In the genomic region with DNA sequence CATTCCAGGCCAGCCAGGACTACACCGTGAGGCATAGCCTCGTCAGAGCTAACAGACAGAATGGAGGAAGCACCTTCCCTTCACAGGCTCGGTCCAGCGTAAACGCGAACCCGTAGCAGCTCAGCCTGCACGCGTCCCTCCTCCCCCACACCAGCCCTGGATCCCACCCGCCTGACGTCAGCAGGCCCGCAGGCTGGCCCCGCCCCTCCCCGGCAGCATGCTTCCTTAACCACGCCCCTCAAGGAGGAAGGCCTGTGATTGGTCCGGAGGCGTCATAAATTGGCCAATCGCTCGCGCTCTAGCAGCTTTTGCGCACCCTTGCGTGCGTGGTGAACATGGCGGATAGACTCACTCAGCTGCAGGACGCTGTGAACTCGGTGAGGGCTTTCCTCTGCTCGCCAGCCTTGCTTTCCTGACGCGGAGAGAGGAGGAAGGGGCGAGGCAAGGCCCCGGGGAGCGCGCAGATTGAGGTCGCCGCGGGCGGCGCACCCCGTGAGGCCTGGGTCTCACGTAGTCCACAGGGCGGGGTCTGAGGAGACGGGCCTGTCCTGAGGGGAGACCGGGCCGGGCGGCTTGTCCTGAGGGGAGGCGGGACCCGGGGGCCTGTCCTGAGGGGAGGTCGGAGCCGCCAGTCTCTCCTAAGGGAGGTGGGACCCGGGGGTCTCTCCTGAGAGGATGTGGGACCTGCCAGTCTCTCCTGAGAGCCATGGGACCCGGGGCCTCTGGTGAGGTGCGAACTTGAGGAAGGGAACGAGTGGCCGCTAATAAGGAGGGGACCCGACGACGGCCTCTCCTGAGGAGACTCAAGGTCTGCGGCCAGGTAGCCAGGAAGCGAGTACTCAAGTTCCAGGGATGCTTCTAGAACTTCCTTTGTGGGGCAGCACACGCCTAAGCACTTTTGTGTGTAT, we compare ENCODE assay signal across 8 mouse cellular contexts. TPM values are rescaled to one million over a fixed set of nuclear protein-coding genes. Genes with fewer than 3 reads are reported as not detected.
DNase-seq lines count a peak whose midpoint lies in the region; ATAC-seq and TF ChIP-seq lines count a peak whose summit lies in the region.

A gene (plus strand): TSS at position 272 of the 908 bp plus-strand sequence.
A gene (minus strand): TSS at position 549 of the 908 bp plus-strand sequence.

- peak; percentile 96 for ATAC-seq in heart, embryonic 15.5 days (replicated peaks; ENCODE audit: insufficient number of reproducible peaks, insufficient read depth, low FRiP score, low read depth)
- peak; percentile 90 for ATAC-seq in liver, embryonic 14.5 days (ENCODE audit: insufficient read depth)
- ATAC-seq in neural tube, embryonic 11.5 days (ENCODE audit: insufficient read depth, low FRiP score, low TSS enrichment) = peak; percentile 96
- ATAC-seq in stomach, postnatal 0 days (ENCODE audit: low FRiP score, low TSS enrichment) = peak; percentile 97

- H3K36me3 ChIP-seq in forebrain, embryonic 10.5 days (replicated peaks) = no peaks in the 10 kb centered on the region
- no peaks in the 10 kb centered on the region; the same call in 1 of the 2 replicates for H3K36me3 ChIP-seq in heart, embryonic 15.5 days
- no peaks in the 10 kb centered on the region for H3K36me3 ChIP-seq in liver, embryonic 14.5 days (replicated peaks; ENCODE audit: control insufficient read depth, insufficient read depth, low read depth)
- H3K36me3 ChIP-seq in neural tube, embryonic 11.5 days (ENCODE audit: control insufficient read depth, insufficient read depth, low read length) = no peaks in the 10 kb centered on the region
- no peaks in the 10 kb centered on the region for H3K36me3 ChIP-seq in stomach, postnatal 0 days (ENCODE audit: control insufficient read depth, insufficient read depth, low read length)

- H3K9ac ChIP-seq in heart, embryonic 15.5 days = peak within 1 kb of the TSS; percentile 92
- H3K9ac ChIP-seq in liver, embryonic 14.5 days (replicated peaks) = peak within 1 kb of the TSS; percentile 91
- peak within 1 kb of the TSS; percentile 86 for H3K9ac ChIP-seq in neural tube, embryonic 11.5 days (ENCODE audit: low read length)
- peak within 1 kb of the TSS; percentile 89 for H3K9ac ChIP-seq in stomach, postnatal 0 days (ENCODE audit: low read length)

- H3K27ac ChIP-seq in forebrain, embryonic 10.5 days = peak within 1 kb of the TSS; percentile 97
- peak within 1 kb of the TSS; percentile 95 for H3K27ac ChIP-seq in heart, embryonic 15.5 days
- peak within 1 kb of the TSS; percentile 75 for H3K27ac ChIP-seq in liver, embryonic 14.5 days
- H3K27ac ChIP-seq in neural tube, embryonic 11.5 days (ENCODE audit: low read depth, low read length) = peak within 1 kb of the TSS; percentile 82
- peak within 1 kb of the TSS; percentile 94 for H3K27ac ChIP-seq in stomach, postnatal 0 days (replicated peaks)

- WGBS in forebrain, embryonic 10.5 days = 2% methylated on average over 60 of the region's 60 CpGs
- WGBS in heart, embryonic 15.5 days = under 1% methylated on average over 60 of the region's 60 CpGs
- WGBS in liver, embryonic 14.5 days (ENCODE audit: insufficient replicate concordance) = 1% methylated on average over 60 of the region's 60 CpGs
- WGBS in neural tube, embryonic 11.5 days = 1% methylated on average over 55 of the region's 60 CpGs
- WGBS in stomach, postnatal 0 days = under 1% methylated on average over 58 of the region's 60 CpGs

- peak within 1 kb of the TSS; percentile 91 for H3K4me3 ChIP-seq in forebrain, embryonic 10.5 days
- peak within 1 kb of the TSS; percentile 87 for H3K4me3 ChIP-seq in heart, embryonic 15.5 days
- H3K4me3 ChIP-seq in liver, embryonic 14.5 days (ENCODE audit: insufficient read depth in 1 of 2, low read depth in 2 of 2, low read length in 2 of 2) = peak within 1 kb of the TSS; percentile 75 to 84
- H3K4me3 ChIP-seq in neural tube, embryonic 11.5 days (ENCODE audit: low read depth, low read length) = peak within 1 kb of the TSS; percentile 83
- H3K4me3 ChIP-seq in stomach, postnatal 0 days (ENCODE audit: low read depth, low read length) = peak within 1 kb of the TSS; percentile 82

- H3K4me2 ChIP-seq in heart, embryonic 15.5 days = peak within 1 kb of the TSS; percentile 80
- peak within 1 kb of the TSS; percentile 95 for H3K4me2 ChIP-seq in liver, embryonic 14.5 days (ENCODE audit: low read depth)
- peak within 1 kb of the TSS; percentile 75 for H3K4me2 ChIP-seq in neural tube, embryonic 11.5 days (ENCODE audit: low read depth)
- peak within 1 kb of the TSS; percentile 89 for H3K4me2 ChIP-seq in stomach, postnatal 0 days (replicated peaks; ENCODE audit: low read depth)

- peaks cover 19% of the 10 kb centered on the region for H3K4me1 ChIP-seq in forebrain, embryonic 10.5 days
- peaks cover 8% of the 10 kb centered on the region for H3K4me1 ChIP-seq in heart, embryonic 15.5 days (replicated peaks)
- peaks cover 28 to 30% of the 10 kb centered on the region in 2 experiments for H3K4me1 ChIP-seq in liver, embryonic 14.5 days (replicated peaks; ENCODE audit: control insufficient read depth in 2 of 2, insufficient read depth in 2 of 2, low read length in 1 of 2)
- peaks cover 4% of the 10 kb centered on the region; the same call in 1 of the 2 replicates for H3K4me1 ChIP-seq in neural tube, embryonic 11.5 days (ENCODE audit: control insufficient read depth, insufficient read depth, low read length)
- H3K4me1 ChIP-seq in stomach, postnatal 0 days (replicated peaks; ENCODE audit: control insufficient read depth, insufficient read depth) = no peaks in the 10 kb centered on the region

- no peak for TF ChIP-seq EP300 in liver, embryonic 14.5 days (IDR thresholded peaks at IDR 0.05; ENCODE audit: low read depth)
- TF ChIP-seq EP300 in stomach, postnatal 0 days (optimal IDR thresholded peaks at IDR 0.05) = no peak

- H3K9me3 ChIP-seq in forebrain, embryonic 10.5 days = no peaks in the 10 kb centered on the region
- no peaks in the 10 kb centered on the region for H3K9me3 ChIP-seq in heart, embryonic 15.5 days (replicated peaks)
- H3K9me3 ChIP-seq in liver, embryonic 14.5 days (ENCODE audit: control insufficient read depth, low read length) = no peaks in the 10 kb centered on the region
- no peaks in the 10 kb centered on the region for H3K9me3 ChIP-seq in neural tube, embryonic 11.5 days (ENCODE audit: control insufficient read depth, low read length)
- no peaks in the 10 kb centered on the region for H3K9me3 ChIP-seq in stomach, postnatal 0 days (ENCODE audit: control insufficient read depth, low read length)

- no peaks in the 10 kb centered on the region for H3K27me3 ChIP-seq in forebrain, embryonic 10.5 days (ENCODE audit: poor library complexity, severe bottlenecking)
- H3K27me3 ChIP-seq in heart, embryonic 15.5 days = no peaks in the 10 kb centered on the region
- no peaks in the 10 kb centered on the region for H3K27me3 ChIP-seq in liver, embryonic 14.5 days (ENCODE audit: control insufficient read depth, insufficient read depth, low read length)
- H3K27me3 ChIP-seq in neural tube, embryonic 11.5 days (ENCODE audit: control insufficient read depth, insufficient read depth, low read length) = no peaks in the 10 kb centered on the region
- no peaks in the 10 kb centered on the region for H3K27me3 ChIP-seq in stomach, postnatal 0 days (ENCODE audit: control insufficient read depth, insufficient read depth, low read length)

- peak; percentile 98 for DNase-seq in CD8-positive naive resting alpha-beta T cell, adult 2 months (ENCODE audit: low read depth in 2 of 2, low spot score in 2 of 2)
- peak; percentile 95 for DNase-seq in c-Kit-positive CD71-negative TER-119-negative erythroid progenitor cells, embryonic 14.5 days (ENCODE audit: low read depth)
- DNase-seq in forebrain, embryonic 10.5 days (ENCODE audit: extremely low spot score, low spot score) = peak; percentile 98
- peak; percentile 99 for DNase-seq in kidney, postnatal 25 days
- peak; percentile 97 to 98 (median 97) for DNase-seq in liver, embryonic 14.5 days (ENCODE audit: low read depth in 3 of 3, low spot score in 3 of 3)
- DNase-seq in neural tube, embryonic 11.5 days (ENCODE audit: low spot score) = peak; percentile 98
- peak; percentile 98 for DNase-seq in stomach, postnatal 0 days (ENCODE audit: low spot score)

- peak; percentile 63 for TF ChIP-seq CTCF in liver, embryonic 14.5 days (IDR thresholded peaks at IDR 0.05; ENCODE audit: low read depth)
- peak; percentile 61 for TF ChIP-seq CTCF in stomach, postnatal 0 days (IDR thresholded peaks at IDR 0.05; ENCODE audit: low read depth)

RNA-seq across cellular contexts. Expression of the first gene that starts in this region (rescaled TPM):
- polyA plus RNA-seq in forebrain, embryonic 10.5 days (2016; fragmentation: Nextera tagmentation; extraction: Ambion mirVana) = 128 and 133 TPM in 2 replicates
- 135 and 140 TPM in 2 replicates for polyA plus RNA-seq in heart, embryonic 15.5 days (2015; fragmentation: Nextera tagmentation; extraction: Ambion mirVana)
- 34.7 and 44.7 TPM in 2 replicates for polyA plus RNA-seq in liver, embryonic 14.5 days (2012; rRNA removed)
- polyA plus RNA-seq in liver, embryonic 14.5 days (2014; fragmentation: Nextera tagmentation; extraction: Ambion mirVana) = 64.1 and 65.8 TPM in 2 replicates
- 124 and 125 TPM in 2 replicates for polyA plus RNA-seq in neural tube, embryonic 11.5 days (2014; fragmentation: Nextera tagmentation; extraction: Ambion mirVana)
- polyA plus RNA-seq in stomach, postnatal 0 days (2015; fragmentation: Nextera tagmentation; extraction: Ambion mirVana) = 106 and 107 TPM in 2 replicates

RNA-seq across cellular contexts. Expression of the second gene that starts in this region (rescaled TPM):
- 25.7 and 28.0 TPM in 2 replicates for polyA plus RNA-seq in forebrain, embryonic 10.5 days (2016; fragmentation: Nextera tagmentation; extraction: Ambion mirVana)
- 32.8 and 38.6 TPM in 2 replicates for polyA plus RNA-seq in heart, embryonic 15.5 days (2015; fragmentation: Nextera tagmentation; extraction: Ambion mirVana)
- 9.4 and 11.2 TPM in 2 replicates for polyA plus RNA-seq in liver, embryonic 14.5 days (2012; rRNA removed)
- 24.8 and 27.6 TPM in 2 replicates for polyA plus RNA-seq in liver, embryonic 14.5 days (2014; fragmentation: Nextera tagmentation; extraction: Ambion mirVana)
- polyA plus RNA-seq in neural tube, embryonic 11.5 days (2014; fragmentation: Nextera tagmentation; extraction: Ambion mirVana) = 26.7 and 27.3 TPM in 2 replicates
- polyA plus RNA-seq in stomach, postnatal 0 days (2015; fragmentation: Nextera tagmentation; extraction: Ambion mirVana) = 21.9 and 24.5 TPM in 2 replicates

Comparison
In these comparisons a context has a peak if more than half of its experiments do, and no peak if none do; other contexts are left out.
1. Peak in every context shown above with its lines: DNase-seq, ATAC-seq, H3K4me3 ChIP-seq and H3K27ac ChIP-seq.